Mouse (Mus musculus) lung, postnatal 14 days (tissue): ENCODE data around the gene Cntnap4.
A peak's percentile ranks its signal among the peaks of the same experiment; 100 is the strongest.
"Not testable (repeated sequence)": the region's sequence is repeated elsewhere in the genome, so short reads cannot be mapped to it uniquely, and the experiment has no call there.

Experiments
- DNase-seq: peaks from one replicate; pipeline ENCODE4 v3.0.0; 2021

Cntnap4 gene

GRCm38 (mm10) chr8:112730583-112731432 is 161.0 kb downstream of the Cntnap4 start:
- no peak for DNase-seq

DNA sequence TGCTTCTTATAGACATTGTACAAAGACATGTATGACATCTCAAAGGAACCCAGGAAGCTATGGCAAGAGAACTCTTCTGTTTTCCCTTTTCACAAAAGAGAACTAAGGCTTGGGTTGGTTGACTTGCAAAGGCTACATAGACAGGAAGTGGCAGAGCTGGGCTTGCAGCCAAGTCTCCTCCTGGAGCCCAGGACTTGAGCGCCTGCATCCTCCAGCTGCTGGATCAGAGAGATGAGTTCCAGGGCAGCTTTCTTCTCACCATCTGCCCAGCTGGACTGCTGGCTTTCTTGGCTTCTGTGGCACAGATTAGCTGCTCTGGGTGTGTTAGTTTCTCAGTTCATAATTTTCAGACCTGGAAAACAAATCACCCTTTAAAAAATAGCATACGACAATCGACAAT is 165.7 kb downstream of the Cntnap4 start:
- peak; percentile 5 for DNase-seq

GRCm38 (mm10) chr8:112743331-112743730 is 173.5 kb downstream of the Cntnap4 start:
- no peak for DNase-seq

DNA sequence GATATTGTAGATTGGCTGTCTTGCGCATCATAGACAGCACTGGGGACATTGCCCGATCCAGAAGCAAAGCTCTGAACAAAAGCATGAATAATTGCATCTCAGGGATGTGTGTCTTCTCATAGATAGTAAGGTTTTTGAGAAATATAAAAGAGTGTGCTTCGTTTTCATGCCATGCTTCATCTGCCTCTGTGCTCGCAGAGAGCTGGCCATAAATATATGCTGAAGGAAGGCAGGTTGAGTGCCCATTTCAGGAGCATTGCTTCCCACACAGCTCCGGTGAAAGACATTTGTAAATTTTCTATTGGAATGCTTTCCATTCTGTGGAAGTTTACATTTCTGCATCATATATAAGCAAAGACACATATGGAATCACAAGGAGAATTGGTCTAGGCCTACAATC is 177.5 kb downstream of the Cntnap4 start:
- DNase-seq: no peak

- DNase-seq: no peak
Measured at GRCm38 (mm10) chr8:112755171-112755570, 185.3 kb downstream of the Cntnap4 start.

- DNase-seq: no peak
Measured at GRCm38 (mm10) chr8:112803058-112803457, 233.2 kb downstream of the Cntnap4 start.

DNA sequence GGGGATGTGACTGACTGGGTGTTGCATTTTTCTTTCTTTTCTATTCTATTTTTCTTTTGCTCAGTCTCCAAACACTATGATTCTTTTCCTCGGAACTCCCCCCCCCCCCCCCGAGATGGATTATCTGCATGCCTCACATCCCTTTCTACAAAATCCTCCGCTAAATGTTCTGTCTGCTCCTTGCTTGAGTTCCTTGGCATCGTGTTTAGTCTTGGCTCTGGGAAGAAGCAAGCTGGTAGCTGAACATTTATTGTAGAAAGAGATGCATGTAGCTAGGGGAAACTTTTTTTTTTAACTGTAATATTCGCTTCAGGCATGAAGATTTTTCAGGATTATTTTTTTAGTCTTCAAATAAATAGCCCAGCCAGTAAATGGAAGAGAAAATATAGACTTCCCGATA is 239.5 kb downstream of the Cntnap4 start:
- no peak for DNase-seq

GRCm38 (mm10) chr8:112841057-112841456 is 271.2 kb downstream of the Cntnap4 start:
- DNase-seq: no peak

- not testable (repeated sequence) for DNase-seq
Measured at GRCm38 (mm10) chr8:112849541-112849940, 279.7 kb downstream of the Cntnap4 start.

- DNase-seq: peak; percentile 25
Measured at GRCm38 (mm10) chr8:112906458-112907112, 336.7 kb downstream of the Cntnap4 start.

DNA sequence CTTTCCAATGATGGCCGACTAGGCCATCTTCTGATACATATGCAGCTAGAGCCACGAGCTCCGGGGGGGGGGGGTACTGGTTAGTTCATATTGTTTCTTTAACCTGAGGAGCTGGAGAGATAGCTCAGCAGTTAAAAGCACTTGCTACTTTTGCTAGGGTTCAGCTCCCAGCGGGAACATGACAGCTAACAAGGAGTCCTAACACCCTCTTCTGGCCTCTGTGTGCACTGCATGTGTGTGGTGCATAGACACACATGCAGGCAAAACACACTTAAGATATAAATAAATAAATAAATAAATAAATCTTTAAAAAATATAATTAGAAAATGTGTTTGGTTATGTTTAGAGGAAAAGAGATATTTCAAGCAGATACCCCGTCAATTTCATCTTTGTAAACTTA is 339.7 kb downstream of the Cntnap4 start:
- no peak for DNase-seq

- DNase-seq: no peak
Measured at GRCm38 (mm10) chr8:112911422-112911821, 341.6 kb downstream of the Cntnap4 start.

DNA sequence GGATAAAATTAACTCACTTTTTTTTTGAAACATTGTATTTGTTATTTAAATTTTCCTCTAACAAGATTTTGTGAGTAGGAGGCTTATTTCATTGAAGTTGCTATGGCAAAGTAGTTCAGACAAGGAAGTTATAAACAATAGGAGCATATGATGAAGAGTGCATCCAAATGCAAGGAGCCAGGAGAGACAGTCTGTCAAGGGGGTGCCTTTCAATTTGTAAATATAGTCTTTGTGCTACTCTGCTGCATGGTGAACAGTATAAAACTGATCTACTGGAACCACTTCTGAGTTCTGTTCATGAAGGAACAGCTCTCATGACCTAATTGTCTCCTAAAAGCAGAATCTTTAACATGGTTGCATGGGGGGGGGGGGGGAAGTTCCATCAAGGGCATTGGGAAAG is 352.3 kb downstream of the Cntnap4 start:
- no peak for DNase-seq

GRCm38 (mm10) chr8:112922789-112923188 is 352.9 kb downstream of the Cntnap4 start:
- no peak for DNase-seq
